Mouse (Mus musculus) spleen, adult 12 weeks (tissue): Measurements from ENCODE around the gene Limk2.

Experiments
- DNase-seq: peaks from one replicate; pipeline ENCODE4 v3.0.0; 2022; ENCODE audit warnings: low spot score

Limk2 gene

DNA sequence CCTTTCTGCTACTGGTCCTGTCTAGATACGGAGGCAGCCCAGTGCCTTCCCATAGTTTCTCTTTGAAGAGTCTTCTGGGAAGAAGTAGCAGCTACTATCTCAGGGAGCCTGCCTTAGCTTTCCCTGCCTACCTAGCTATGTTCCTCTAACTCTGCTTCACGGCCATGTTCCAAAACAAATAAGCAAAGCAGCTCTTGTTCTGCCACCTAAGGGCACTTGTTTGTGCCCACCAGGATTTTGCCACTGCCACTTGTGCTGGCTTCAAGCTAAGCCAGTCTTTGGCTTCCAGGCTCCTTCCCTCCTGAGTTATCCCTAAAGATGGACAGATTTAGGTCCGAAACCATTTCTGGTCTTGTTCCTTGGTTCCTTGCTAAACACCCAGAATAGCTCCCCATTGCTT, 3.1 kb upstream of the Limk2 start:
- DNase-seq, result no peak

- no peak for DNase-seq
Measured at GRCm38 (mm10) chr11:3408131-3408996, 625 bp downstream of the Limk2 start.

GRCm38 (mm10) chr11:3404287-3405047, 4.5 kb downstream of the Limk2 start:
- no peak for DNase-seq

DNA sequence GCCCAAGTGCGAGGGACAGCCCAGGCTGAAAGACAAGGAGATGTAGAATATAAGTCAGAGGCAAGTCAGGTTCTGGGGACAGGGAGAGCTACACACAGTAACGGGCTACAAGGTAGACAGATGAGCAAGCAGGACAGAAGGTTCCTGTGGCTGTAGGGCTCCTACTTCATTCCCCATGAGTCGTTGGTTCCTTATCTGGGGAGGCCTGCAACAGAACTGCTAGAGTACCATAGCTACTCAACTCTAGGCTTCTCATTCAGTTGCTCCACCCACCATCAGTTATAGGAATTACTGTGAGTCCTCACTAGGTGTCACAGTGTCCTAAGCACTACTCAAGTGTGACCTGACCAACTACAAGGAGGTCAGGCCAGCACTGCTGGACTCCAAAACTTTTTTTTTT, 6.0 kb downstream of the Limk2 start:
- no peak for DNase-seq

DNA sequence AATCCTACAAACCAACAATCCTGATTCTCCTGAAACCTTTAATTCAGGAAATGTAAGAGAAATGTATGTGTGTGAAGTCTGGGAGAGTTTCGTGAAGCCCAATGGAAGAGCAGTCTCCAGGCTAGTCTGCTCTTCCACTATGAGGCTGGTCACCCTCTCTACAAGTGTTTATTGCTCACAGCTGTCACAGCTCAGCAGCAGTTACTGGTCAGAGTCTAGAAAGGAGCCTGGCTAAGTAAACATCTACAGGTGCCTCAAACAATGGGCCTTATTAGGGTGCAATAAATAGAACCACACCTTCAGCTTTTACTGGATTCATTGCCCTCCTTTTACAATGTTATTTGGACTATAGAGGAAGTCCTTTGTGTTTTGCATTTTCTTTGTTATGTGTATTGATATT, 10.7 kb downstream of the Limk2 start:
- DNase-seq, result no peak

- DNase-seq, result no peak
Measured at GRCm38 (mm10) chr11:3396562-3396961, 12.4 kb downstream of the Limk2 start.

DNA sequence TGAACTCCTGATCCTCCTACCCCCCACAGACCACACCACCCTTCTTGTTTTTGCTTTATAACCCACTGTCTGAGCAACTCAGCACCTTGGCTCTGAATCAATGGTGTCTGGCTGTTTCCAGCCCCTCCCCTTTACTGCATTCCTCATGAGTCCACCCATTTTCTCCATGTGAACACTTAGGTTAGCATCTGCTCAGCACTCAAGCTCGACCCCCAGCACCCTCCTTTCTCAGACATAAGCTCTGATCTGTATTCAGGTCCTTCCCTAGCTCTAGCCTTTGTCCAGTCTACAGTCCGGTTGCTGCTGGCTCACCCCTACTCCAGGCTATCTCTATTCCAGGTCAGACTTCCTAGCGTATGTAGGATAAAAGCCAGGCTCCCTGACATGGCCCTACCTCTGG, 12.9 kb downstream of the Limk2 start:
- DNase-seq, result no peak

- DNase-seq, result no peak
Measured at GRCm38 (mm10) chr11:3394520-3394919, 14.5 kb downstream of the Limk2 start.

DNA sequence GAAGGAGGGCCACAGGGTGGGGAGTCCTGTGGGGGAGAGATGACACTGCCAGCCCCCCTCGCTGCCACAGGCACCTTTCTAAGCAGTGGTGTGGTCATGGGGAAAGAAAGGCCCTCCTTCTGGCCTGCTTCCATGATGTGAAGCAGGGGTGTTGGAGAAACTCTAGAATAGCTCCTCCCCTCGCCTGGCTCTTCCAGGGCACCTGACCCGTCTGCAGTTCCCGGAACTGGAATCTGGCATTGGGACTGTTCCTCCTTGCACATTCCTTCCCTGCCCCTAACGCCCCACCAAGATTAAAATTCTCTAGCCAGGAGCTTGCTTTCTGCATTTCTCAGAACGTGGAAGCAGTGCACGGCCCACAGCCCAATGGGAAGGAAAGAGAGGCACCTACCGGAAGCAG, 16.5 kb downstream of the Limk2 start:
- no peak for DNase-seq

- DNase-seq, result no peak
Measured at GRCm38 (mm10) chr11:3390789-3391188, 18.2 kb downstream of the Limk2 start.

- DNase-seq, result no peak
Measured at GRCm38 (mm10) chr11:3389996-3390395, 19.0 kb downstream of the Limk2 start.

- DNase-seq, result no peak
Measured at GRCm38 (mm10) chr11:3387482-3388196, 21.4 kb downstream of the Limk2 start.

DNA sequence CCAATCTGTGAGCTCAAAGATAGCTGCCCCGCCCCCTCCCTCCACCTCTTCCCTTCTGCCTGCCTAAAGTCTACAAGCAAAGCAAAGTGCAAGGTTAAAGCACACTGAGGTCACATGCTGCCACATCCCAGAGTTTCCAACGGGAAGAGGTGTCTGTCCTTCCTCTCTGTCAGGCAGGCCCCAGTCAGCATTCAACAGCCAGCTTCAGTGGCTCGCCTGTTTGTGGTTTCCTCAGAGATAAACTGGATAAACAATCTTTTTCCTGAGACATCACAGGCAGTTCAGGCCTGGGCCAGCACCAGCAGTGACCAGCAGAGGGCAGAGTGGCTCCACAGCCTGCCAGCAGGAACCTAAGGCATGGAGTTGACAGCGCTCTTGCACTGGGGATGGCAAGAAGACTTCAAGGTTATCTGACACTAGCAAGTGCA, 22.0 kb downstream of the Limk2 start:
- DNase-seq, result peak; percentile 70

- DNase-seq, result no peak
Measured at GRCm38 (mm10) chr11:3382602-3383594, 26.1 kb downstream of the Limk2 start.

DNA sequence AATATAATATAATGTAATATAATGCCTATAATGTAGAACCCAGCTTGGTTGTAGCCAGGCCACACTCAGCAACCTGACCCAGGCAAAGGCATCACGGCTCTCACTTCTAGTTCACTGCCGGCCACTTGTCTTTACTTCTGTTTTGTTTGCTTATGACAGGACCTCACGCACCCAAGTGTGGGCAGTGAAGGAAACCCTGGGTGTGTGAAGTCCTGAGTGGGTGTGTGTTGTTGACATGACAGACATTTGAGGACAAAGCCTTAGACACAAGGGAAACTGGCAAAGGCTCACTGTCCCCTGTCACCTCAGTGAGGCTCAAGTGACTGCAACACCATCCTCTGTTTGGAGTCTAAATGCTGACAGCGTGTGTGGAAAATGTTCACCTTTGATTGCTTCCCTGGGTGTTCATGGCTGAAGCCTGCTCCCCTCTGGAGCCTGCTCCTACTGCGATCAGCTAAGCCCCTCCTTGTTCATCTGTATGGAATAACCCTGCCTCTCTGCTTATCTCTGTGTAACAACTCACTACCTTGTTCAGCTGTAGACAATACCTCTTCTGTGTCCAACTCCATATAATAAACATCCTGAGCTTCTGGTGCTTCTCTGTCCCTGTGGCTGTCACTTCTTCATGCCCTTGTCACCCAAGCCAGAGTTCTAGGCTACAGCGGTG, 27.7 kb downstream of the Limk2 start:
- no peak for DNase-seq

DNA sequence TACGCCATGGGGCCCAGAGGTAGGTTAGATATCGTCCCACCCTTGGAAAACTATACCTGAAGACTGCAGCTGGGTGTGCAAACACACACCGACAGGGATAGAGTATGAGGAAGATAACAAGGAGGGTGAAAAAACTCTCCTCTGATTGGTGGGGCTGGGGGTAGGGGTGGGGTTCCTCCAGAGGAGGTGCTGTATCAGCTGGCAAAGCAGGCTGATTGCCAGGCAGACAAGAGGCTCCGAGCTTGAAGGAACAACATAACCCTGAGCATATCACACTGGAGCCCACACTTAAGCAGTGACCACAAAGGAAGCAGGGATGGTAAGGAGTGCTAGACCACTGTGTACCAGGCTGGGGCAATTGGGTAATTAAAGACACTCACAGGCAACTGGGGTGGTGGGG, 29.6 kb downstream of the Limk2 start:
- DNase-seq, result no peak

DNA sequence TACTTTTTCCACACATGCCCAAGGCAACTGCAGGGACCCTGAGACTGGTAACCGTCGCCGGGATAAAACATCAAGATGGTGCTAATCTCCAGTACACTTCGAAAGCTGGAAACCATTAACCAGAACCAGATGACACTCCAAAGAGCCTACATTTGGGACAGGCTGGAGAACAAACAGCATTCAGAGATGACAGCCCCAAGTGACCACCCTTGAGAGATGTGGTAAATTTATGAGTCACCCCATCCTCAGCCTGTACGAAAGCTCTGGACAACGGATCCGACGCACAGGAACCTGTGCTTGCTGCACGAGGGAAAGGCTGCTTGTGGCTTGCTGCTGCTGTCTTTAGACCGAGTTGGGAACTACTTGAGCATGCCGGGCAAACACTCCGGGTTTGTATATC, 34.2 kb downstream of the Limk2 start:
- DNase-seq, result no peak

DNA sequence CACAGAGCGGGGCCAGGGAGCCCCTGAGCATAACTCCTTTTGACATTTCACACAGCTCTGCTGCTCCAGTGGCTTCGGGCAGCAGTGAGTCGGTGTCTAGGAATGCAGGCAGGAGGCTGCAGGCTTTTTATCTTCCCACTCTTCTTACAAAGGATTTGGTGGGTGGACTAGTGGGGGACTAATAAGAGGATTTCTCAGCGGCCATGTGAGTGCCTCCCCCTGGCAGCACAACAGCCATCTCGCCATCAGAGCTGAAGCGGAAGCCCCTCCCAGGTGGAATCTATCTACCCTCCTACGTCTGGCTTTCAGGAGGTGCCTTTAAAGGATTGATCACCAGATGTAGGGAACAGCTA, 34.7 kb downstream of the Limk2 start:
- DNase-seq, result no peak

GRCm38 (mm10) chr11:3373591-3374292, 35.2 kb downstream of the Limk2 start:
- DNase-seq, result no peak

- DNase-seq, result no peak
Measured at GRCm38 (mm10) chr11:3371599-3372295, 37.2 kb downstream of the Limk2 start.
